Mouse (Mus musculus): ENCODE measurements around the gene Ankrd53. TPM values are rescaled to one million over a fixed set of nuclear protein-coding genes. Genes with fewer than 3 reads are reported as not detected.
"Not testable (repeated sequence)": the region's sequence is repeated elsewhere in the genome, so short reads cannot be mapped to it uniquely, and the experiment has no call there.

The Ankrd53 gene
- polyA plus RNA-seq, 2 experiments from 2014 or later: not detected

DNA sequence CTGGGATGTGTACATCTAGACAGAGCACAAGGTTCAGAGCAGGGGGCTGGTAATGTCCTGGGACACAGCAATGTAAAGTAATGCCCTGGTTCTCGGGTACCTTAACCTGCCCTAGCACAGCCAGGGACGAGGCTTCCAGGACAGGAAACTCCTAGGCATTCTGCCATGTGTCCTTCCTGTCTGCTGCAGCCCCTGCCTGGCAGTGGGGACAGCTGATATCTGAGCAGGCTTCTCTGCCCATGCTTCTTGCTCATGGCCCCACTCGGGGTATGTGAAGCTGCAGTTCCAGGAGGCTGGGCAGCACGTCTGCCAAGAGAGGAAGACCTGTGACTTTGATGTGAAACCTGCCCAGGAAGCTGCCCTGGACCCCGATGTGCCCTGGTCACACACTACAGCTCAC is 6.0 kb downstream of the Ankrd53 start:
- ATAC-seq: no peak

DNA sequence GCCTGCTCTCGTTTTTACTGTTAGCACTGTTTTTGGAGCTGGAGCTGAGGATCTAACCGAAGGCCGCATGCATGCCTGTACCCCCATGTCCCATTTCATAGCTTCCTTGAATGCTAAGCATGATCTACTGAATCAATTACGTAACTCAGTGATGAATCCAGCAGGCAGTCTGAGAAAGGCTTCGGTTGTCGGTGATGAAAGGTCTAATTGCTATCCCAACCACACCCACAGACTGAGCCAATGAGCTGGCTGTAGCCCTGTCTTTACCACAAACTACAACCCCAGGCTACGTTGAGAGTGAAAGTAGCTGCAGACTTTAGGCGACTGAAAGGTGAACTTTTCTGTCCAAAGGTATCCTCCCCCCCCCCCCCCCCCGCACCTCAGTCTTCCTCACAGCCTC is 11.7 kb downstream of the Ankrd53 start:
- ATAC-seq: no peak

DNA sequence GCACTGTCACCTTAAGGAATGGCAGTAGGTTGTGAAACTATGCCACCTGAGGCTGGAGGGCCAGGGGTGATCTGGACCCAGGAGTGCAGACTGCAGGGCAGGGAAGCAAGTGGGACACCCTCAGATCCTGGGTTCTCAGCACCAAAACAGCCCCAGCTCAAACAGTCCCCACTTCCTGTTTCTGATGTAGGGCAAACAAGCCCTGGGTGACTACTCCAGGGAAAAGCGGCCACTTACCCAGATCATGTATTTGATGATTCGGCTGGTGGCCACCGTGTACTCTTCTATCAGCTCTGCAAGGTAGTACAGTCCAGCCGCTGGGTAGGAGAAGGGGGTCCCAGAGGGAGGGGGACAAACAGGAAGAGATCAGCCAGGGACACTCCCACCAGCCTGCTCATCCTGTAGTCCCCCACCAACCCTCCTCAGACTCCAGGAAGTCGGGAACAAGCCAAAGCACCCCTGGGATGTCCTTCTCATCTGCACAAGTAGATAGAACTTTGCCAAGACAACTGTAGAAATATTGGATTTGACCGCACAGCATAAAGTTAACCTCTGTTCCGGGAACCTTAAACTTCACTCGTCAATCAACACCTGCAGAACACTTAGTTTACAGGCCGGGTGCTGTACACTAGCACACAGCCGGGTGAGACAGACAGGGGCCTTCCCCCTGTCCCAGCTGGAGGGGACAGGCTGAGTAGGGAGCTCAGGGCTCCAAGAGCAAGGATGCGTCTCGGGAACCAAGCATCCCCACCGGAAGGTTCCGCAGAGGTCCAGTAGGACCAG is 12.5 kb downstream of the Ankrd53 start:
- peak; percentile 28 for ATAC-seq

DNA sequence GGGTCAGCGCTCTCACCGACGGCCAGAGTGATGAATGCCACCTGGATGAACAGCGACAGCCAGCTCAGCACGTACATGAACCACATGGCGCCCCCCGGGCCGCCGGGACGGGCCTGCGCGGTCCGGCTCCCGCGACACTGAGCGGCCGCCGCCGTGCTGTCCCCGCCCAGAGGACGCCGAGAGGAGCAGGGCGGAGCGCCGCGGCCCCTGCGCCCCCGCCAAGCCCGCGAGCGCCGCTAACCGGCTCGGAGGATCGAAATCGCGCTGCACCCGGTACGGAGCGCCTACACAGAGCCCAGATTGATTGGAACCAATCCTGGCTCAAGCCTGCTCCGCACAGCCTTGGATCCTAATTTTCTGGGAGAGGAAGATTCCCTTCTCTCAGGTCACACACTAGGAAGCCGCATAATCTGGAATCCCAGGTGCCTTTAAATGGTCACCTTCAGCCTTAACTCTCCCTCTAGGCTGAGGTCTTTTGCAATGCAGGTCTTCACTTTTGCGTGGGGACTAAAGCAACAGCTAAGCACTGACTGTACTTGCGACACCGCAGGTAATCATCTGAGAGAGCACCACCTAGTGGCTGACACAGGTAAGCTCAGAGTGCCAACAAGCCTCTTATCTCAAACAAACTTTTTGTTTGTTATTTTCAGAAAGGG is 13.3 kb downstream of the Ankrd53 start, which contains the start of gene Tex261:
Gene Tex261, minus strand, starts transcription at position 176 of the 656 bp plus-strand sequence.
- ATAC-seq: peak; percentile 91

DNA sequence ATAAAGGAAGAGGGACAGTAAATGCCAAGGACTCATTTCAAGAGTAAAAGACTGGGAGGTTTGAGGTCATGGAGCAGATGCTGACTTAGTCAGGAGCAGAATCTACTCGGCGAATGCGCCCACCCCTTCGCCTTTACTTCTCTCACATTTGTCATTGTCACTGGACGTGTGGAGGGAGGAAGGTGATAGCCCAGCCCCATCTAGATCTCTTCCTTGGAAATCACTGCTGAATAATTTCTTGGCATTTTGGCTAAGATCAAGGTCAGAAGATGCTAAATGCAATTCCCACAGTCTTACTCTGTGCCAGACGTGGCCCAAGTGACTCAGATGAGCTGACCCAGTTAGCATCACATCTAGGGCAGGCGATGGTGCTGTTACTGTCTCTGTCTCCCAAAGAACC is 15.9 kb downstream of the Ankrd53 start:
- no peak for ATAC-seq

DNA sequence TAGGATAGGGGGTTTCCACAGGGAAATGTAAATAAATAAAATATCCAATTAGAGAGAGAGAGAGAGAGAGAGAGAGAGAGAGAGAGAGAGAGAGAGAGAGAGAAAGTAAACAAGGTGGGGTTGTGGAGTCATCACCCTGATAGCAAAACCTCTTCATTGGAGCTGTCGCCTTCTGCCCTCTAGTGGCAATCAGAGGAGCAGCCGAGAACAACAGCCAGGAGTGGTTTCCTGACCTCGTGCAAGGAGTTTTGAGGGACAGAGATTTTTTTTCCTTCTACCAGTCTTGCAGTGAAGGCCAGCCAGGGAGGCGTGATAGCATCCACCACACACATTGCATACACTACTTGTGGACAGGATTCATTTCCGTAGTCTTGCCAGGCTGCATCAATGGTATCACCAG is 16.6 kb downstream of the Ankrd53 start:
- ATAC-seq: no peak

DNA sequence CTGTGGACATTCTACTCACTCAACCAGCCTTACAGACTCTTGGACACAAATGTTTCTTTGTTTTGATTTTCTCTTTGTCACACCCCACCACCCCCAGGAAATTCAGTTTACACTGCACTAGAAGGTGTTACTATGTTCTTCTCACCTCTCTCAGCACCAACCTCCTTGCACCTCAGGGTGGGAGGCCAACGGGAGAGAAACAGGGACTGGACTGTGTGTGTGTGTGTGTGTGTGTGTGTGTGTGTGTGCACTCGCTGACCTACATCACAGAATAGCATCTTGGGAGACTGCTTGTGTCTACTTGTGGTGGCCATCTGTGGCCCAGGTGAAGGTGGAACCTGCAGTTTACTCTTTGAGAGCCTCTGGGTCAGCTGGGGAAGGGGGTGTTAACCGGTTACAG is 24.0 kb downstream of the Ankrd53 start:
- no peak for ATAC-seq

DNA sequence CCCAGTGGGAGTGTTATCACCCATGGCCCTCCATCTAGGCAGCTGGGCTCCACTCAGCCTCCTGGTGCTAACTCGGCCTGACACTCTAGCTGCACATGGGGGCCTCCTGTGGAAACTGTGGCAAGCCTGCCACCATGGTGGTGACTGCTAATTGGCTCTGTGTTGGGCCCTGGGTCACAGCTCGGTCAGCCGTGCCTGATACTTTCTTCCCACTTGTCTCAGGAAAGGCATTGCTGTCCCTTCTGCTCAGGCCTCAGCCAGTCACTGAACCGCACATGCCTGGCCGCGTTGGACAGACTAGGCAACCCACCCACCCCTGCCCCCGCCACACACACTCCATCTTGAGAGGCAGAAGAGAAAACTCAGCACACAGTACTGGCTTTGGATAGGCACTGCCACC is 26.1 kb downstream of the Ankrd53 start:
- no peak for ATAC-seq

DNA sequence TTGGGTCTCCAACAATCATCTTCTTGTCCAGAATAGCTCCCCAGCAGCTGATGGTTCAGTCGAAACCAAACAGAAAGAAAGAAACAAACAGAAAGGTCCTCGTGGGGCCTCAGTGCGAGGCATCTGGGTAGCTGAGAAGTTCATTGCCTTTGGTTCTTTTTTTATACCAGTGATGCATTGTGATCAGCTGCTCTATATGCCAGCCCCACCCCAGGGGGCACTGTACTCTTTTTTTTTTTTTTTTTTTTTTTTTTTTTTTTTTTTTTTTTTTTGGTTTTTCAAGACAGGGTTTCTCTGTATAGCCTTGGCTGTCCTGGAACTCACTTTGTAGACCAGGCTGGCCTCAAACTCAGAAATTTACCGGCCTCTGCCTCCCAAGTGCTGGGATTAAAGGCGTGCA is 28.1 kb downstream of the Ankrd53 start:
- ATAC-seq: not testable (repeated sequence)

DNA sequence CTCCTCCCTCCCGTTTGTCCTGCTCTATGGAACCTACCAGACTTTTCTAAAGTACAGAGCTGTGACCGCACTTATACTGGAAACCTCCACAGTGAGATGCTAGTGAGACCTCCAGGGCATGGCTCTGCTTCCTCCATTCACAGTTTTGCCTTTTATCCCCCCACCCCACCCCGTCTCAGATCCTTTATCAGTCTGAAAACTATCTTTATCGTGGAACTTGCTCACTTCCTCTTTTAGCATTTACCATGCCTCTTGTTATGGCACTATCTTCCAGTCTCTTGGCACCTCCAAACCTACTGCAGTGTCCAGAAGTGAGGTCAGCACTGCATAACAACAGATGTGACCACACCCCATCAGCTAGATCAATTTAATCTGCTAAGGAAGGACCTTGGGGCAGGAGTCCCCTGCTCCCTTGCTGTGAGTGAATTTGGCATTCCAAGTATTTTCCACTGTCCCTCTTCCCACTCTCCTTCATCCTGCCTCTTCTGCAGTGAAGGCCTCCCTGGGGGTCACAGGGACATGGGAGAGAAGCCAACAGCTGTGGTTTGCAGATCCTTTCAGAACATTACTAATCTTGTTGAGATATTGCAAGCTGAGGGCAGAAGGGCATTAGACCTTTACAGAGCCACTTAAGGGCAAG is 28.9 kb downstream of the Ankrd53 start:
- no peak for ATAC-seq

DNA sequence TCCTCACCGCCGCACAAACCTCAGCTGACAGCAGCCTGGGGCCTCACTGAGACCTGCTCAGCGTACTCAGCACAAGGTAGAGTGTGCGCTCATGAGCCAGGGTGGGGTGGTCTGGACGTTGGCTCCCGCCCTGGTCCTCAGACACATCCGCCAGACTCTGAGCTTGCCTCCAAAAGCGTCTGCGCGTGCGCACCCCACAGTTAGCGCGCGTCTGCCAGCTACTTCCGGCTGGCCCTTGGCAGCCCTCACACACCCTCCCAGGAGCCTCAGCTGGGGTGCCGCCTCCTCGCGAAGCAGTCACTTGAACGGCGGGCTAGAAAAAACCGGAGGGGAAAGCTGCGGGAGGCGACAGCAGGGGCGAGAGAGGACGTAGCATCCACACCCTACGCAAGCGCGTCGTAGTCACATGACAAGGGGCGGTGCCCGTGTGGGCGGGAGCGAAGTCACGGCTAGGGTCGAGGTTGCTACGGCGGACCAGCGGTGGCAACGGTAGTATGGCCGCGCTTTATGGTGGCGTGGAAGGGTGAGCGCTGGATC is 32.4 kb downstream of the Ankrd53 start, which contains the start of gene Nagk:
Gene Nagk, plus strand, starts transcription at position 223 of the 537 bp plus-strand sequence.
- peak; percentile 93 for ATAC-seq

DNA sequence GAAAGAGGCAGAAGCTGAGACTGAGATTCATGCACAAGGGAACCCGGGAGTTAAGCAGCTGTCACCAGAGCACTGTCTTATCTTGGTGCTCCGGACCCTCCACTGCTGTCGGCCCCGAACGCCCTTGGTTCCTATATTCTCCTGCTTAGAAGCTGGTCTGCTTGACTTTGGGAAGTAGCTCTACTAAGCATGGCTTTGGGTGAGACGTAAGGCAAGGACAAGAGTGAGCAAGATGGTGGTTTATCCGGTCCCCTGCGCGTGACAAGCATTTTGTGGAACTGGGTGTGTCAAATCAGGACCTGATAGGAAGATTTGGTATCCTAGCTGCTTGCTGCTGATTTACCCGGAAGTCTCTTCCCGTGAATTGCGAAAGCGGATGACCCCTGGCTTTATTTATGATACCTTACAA is 33.1 kb downstream of the Ankrd53 start:
- peak; percentile 5 for ATAC-seq

DNA sequence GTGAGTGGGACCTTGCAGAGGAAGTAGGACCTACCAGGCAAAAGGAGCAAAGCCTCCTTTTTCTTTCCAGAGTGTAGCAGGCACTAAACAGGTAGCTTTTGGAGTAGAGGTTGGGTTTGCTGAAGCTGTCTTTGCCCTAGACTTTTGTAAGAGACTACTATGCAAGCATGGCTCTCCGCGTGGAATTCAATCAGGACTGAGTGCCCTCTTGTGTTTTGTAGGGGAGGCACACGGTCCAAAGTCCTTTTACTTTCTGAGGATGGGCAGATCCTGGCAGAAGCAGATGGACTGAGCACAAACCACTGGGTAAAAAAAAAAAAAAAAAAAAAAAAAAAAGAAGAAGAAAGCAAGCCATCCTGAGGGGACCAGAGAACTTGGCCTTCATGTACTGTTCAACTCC is 34.2 kb downstream of the Ankrd53 start:
- no peak for ATAC-seq

DNA sequence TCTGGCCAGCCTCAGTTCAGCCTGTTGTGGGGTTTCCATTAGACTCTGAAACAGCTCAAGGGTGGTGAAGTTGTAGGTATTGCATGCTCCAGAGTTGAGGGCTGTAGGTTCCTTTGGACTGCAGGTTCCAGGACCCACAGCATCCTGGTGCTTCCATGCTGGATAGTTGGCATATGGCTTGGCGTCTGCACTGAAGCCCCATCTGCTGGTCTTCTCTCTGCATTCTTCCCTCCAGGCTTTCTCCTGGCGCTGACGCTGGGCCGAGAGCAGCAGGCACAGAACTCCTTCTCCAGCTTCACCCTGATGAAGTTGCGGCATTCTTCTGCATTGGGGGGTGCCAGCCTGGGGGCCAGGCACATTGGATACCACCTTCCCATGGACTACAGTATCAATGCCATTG is 39.6 kb downstream of the Ankrd53 start:
- ATAC-seq: no peak

DNA sequence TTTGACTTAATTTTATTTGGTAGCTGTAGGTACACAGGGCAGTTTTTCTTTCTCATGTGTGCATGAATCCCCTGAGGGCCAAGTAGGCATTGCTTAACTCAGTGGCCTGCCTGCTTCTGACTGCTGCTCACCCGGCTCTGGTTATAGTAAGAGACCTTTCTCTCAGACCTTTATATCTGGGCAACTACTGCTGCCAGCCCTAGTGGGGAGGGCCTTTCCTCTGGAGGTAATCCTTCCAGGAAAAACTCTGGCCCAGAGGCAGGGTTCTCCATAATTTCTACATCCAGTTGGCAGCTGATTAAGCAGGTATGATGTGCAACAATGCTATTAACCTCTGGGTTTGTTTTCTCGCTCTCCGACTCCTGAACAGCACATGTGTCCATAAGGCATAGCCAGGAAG is 40.4 kb downstream of the Ankrd53 start:
- ATAC-seq: no peak

DNA sequence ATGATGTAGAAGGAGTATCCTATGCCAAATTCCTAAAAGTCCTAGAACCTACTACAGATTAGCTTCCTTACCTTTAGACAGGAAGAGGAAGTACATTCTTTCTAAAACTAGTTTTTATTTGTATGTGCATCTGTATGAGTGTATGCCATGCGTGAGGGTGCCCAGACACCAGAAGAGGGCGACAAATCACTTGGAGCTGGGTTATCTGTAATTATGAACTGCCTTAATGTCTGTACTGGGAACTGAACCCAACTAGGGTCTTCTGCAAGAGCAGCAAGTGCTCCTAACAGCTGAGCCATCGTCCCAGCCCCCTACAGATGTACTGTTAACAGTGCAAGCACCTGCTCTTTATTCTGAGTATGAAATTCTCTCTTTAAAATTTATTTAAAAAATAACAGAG is 53.4 kb downstream of the Ankrd53 start:
- ATAC-seq: no peak

Other genes starting within 250 kb of the Ankrd53 start
- gene Actg2, start 226.4 kb upstream of the Ankrd53 start, polyA plus RNA-seq (2017; shearing (Covaris generic)): 10 to 100 TPM; 21.8 to 33.3 TPM
- gene Stambp, start 189.9 kb upstream of the Ankrd53 start, polyA plus RNA-seq (2017; shearing (Covaris generic)): 10 to 100 TPM; 29.5 to 34.5 TPM
- gene Clec4f, start 106.5 kb upstream of the Ankrd53 start, polyA plus RNA-seq (2017; shearing (Covaris generic)): not detected
- gene Cd207, start 84.8 kb upstream of the Ankrd53 start, polyA plus RNA-seq (2017; shearing (Covaris generic)): not detected
- under 1 TPM in 1 of 2 experiments, not detected in 1; 0.43 TPM for gene Vax2, start 51.4 kb upstream of the Ankrd53 start, polyA plus RNA-seq (2017; shearing (Covaris generic))
- gene Atp6v1b1, start 19.7 kb upstream of the Ankrd53 start, polyA plus RNA-seq (2017; shearing (Covaris generic)): not detected
- gene Tex261, start 13.2 kb downstream of the Ankrd53 start, polyA plus RNA-seq (2017; shearing (Covaris generic)): 10 to 100 TPM; 78.1 to 88.1 TPM
- 10 to 100 TPM; 31.0 to 32.7 TPM for gene Nagk, start 32.3 kb downstream of the Ankrd53 start, polyA plus RNA-seq (2017; shearing (Covaris generic))
- gene Paip2b, start 69.1 kb downstream of the Ankrd53 start, polyA plus RNA-seq (2017; shearing (Covaris generic)): 10 to 100 TPM; 18.5 to 36.3 TPM
- 100 to 1,000 TPM; 143 to 164 TPM for gene Zfp638, start 104.5 kb downstream of the Ankrd53 start, polyA plus RNA-seq (2017; shearing (Covaris generic))
- gene Dysf, start 245.9 kb downstream of the Ankrd53 start, polyA plus RNA-seq (2017; shearing (Covaris generic)): not detected